Mouse (Mus musculus) cortical plate, adult 2 months (tissue): ENCODE measurements around the gene Dok4. TPM values are rescaled to one million over a fixed set of nuclear protein-coding genes. Genes with fewer than 3 reads are reported as not detected.

Source experiments
- H3K27ac ChIP-seq: fragments of 200-500 bp; 2 replicates; pipeline ENCODE4 v1.5.1; 2012; ENCODE audit warnings: low read length, control low read depth, inconsistent platforms; ENCODE audit not compliant: insufficient read depth
- H3K4me1 ChIP-seq: fragments of 200-500 bp; 2 replicates; pipeline ENCODE4 v1.6.1; 2011; ENCODE audit warnings: low read length; ENCODE audit not compliant: control insufficient read depth, insufficient read depth
- H3K4me3 ChIP-seq: fragments of 200-500 bp; 2 replicates; pipeline ENCODE4 v1.5.1; 2011; ENCODE audit warnings: mild to moderate bottlenecking, low read length, control low read depth; ENCODE audit not compliant: insufficient read depth
- CTCF ChIP-seq: fragments of 200-500 bp; IDR thresholded peaks from 2 replicates; pipeline ENCODE4 v1.5.1; 2011; ENCODE audit warnings: mild to moderate bottlenecking, control low read depth, low read length; ENCODE audit not compliant: insufficient read depth; ENCODE audit errors: extremely low read depth
- POLR2A ChIP-seq: fragments of 200-500 bp; IDR thresholded peaks from 2 replicates; pipeline ENCODE4 v1.6.1; 2011; ENCODE audit warnings: mild to moderate bottlenecking, low read length, control low read depth; ENCODE audit not compliant: insufficient read depth; ENCODE audit errors: extremely low read depth
- polyA plus RNA-seq: library from polyadenylated mRNA; depleted of rRNA; stranded (reverse); fragments of >200 nt; gene quantifications from 2 replicates; pipeline ENCODE4 v1.2.3, GENCODE M21; 2012

Dok4 gene
- polyA plus RNA-seq, 1 experiment: 15.1 TPM

GRCm38 (mm10) chr8:94914256-94914655, 38.1 kb upstream of the Dok4 start:
- TF ChIP-seq CTCF (no peak), POLR2A (no peak)
- H3K27ac ChIP-seq: no peak overlapping the region
- no peaks in the 10 kb centered on the region for H3K4me1 ChIP-seq
- no peak overlapping the region for H3K4me3 ChIP-seq

GRCm38 (mm10) chr8:94913061-94913660, 37.0 kb upstream of the Dok4 start:
- no peak for TF ChIP-seq CTCF
- no peak for TF ChIP-seq POLR2A
- H3K4me3 ChIP-seq: peak overlapping the region; percentile 27
- no peak overlapping the region for H3K27ac ChIP-seq
- H3K4me1 ChIP-seq: no peaks in the 10 kb centered on the region

- no peak for TF ChIP-seq POLR2A
- peak; percentile 83 for TF ChIP-seq CTCF
- H3K4me1 ChIP-seq: no peaks in the 10 kb centered on the region
- no peak overlapping the region for H3K4me3 ChIP-seq
- H3K27ac ChIP-seq: no peak overlapping the region
Observed at GRCm38 (mm10) chr8:94908847-94909246, 32.7 kb upstream of the Dok4 start.

- H3K4me3 ChIP-seq: no peak overlapping the region
- no peaks in the 10 kb centered on the region for H3K4me1 ChIP-seq
- no peak overlapping the region for H3K27ac ChIP-seq
- TF ChIP-seq POLR2A: no peak
- no peak for TF ChIP-seq CTCF
Observed at GRCm38 (mm10) chr8:94907591-94908300, 31.6 kb upstream of the Dok4 start.

- TF ChIP-seq POLR2A: no peak
- Histone ChIP-seq H3K4me3 (no peak overlapping the region), H3K27ac (no peak overlapping the region), H3K4me1 (no peaks in the 10 kb centered on the region)
Observed at GRCm38 (mm10) chr8:94904450-94905175, 28.5 kb upstream of the Dok4 start.

GRCm38 (mm10) chr8:94903709-94904108, 27.6 kb upstream of the Dok4 start:
- no peaks in the 10 kb centered on the region for H3K4me1 ChIP-seq
- no peak overlapping the region for H3K4me3 ChIP-seq
- H3K27ac ChIP-seq: no peak overlapping the region
- TF ChIP-seq POLR2A: no peak
- no peak for TF ChIP-seq CTCF

GRCm38 (mm10) chr8:94901031-94901430, 24.9 kb upstream of the Dok4 start:
- Histone ChIP-seq H3K4me1 (no peaks in the 10 kb centered on the region), H3K4me3 (no peak overlapping the region), H3K27ac (no peak overlapping the region)
- no peak for TF ChIP-seq POLR2A
- no peak for TF ChIP-seq CTCF

GRCm38 (mm10) chr8:94900617-94901016, 24.5 kb upstream of the Dok4 start:
- TF ChIP-seq POLR2A (no peak), CTCF (no peak)
- Histone ChIP-seq H3K4me1 (no peaks in the 10 kb centered on the region), H3K27ac (no peak overlapping the region), H3K4me3 (no peak overlapping the region)

- Histone ChIP-seq H3K27ac (no peak overlapping the region), H3K4me3 (no peak overlapping the region), H3K4me1 (no peaks in the 10 kb centered on the region)
- no peak for TF ChIP-seq POLR2A
- no peak for TF ChIP-seq CTCF
Observed at GRCm38 (mm10) chr8:94899262-94899661, 23.1 kb upstream of the Dok4 start.

- Histone ChIP-seq H3K4me3 (no peak overlapping the region), H3K27ac (no peak overlapping the region), H3K4me1 (no peaks in the 10 kb centered on the region)
- TF ChIP-seq POLR2A (no peak), CTCF (no peak)
Observed at GRCm38 (mm10) chr8:94892917-94893316, 16.8 kb upstream of the Dok4 start.
